Mouse (Mus musculus): Measurements from ENCODE around the gene Zfp420. TPM values are rescaled to one million over a fixed set of nuclear protein-coding genes. Genes with fewer than 3 reads are reported as not detected.

Zfp420 gene
- total RNA-seq, 1 experiment from 2014 or later = 4.7 TPM

Other genes starting within 250 kb of the Zfp420 start
- gene Catsperg2, start 132.9 kb upstream of the Zfp420 start, total RNA-seq (2017) = not detected in 3 replicates
- 16.1 to 22.3 TPM (median 18.1 TPM) in 3 replicates for gene Zfp84, start 91.4 kb upstream of the Zfp420 start, total RNA-seq (2017)
- gene Zfp30, start 76.0 kb upstream of the Zfp420 start, total RNA-seq (2017) = 0.39 TPM in 1 of 3 replicates, not detected in the others
- 10.2 to 18.4 TPM (median 11.5 TPM) in 3 replicates for gene Zfp790, start 43.9 kb upstream of the Zfp420 start, total RNA-seq (2017)
- 0.32 to 3.5 TPM (median 1.4 TPM) in 3 replicates for gene Zfp940, start 6.3 kb upstream of the Zfp420 start, total RNA-seq (2017)
- 4.4 to 8.6 TPM (median 5.5 TPM) in 3 replicates for gene Zfp27, start 46.6 kb downstream of the Zfp420 start, total RNA-seq (2017)
- gene Zfp383, start 48.2 kb downstream of the Zfp420 start, total RNA-seq (2017) = 0.95 to 2.2 TPM in 2 of 3 replicates, not detected in the other
- 2.3 to 8.2 TPM (median 3.1 TPM) in 3 replicates for gene Zfp74, start 94.1 kb downstream of the Zfp420 start, total RNA-seq (2017)
- 25.8 to 32.8 TPM (median 32.4 TPM) in 3 replicates for gene Zfp568, start 124.0 kb downstream of the Zfp420 start, total RNA-seq (2017)
- 0.85 to 3.6 TPM (median 1.7 TPM) in 3 replicates for gene Zfp14, start 191.4 kb downstream of the Zfp420 start, total RNA-seq (2017)
- 3.8 to 9.1 TPM (median 4.3 TPM) in 3 replicates for gene Zfp82, start 212.9 kb downstream of the Zfp420 start, total RNA-seq (2017)
- gene Gm26920, start 230.4 kb downstream of the Zfp420 start, total RNA-seq (2017) = not detected in 3 replicates
- 0.43 to 3.1 TPM in 2 of 3 replicates, not detected in the other for gene Zfp566, start 230.5 kb downstream of the Zfp420 start, total RNA-seq (2017)
- 12.9 to 53.8 TPM (median 19.3 TPM) in 3 replicates for gene Zfp260, start 234.8 kb downstream of the Zfp420 start, total RNA-seq (2017)